Mouse (Mus musculus) WW6 (cell line): ENCODE measurements at regions not wholly inside any gene's neighbourhood (a gene's known extent, or its start where the extent isn't known, plus 50 kb on each side); places are given as distances from the start of the nearest gene placed in this dataset.

Experiments used
- DNase-seq: peaks from one replicate; pipeline ENCODE4 v3.0.0-alpha.2; 2013; ENCODE audit warnings: low read depth, low spot score

GRCm38 (mm10) chr15:56820977-56821579, 656.3 kb downstream of the Slc22a22 start:
- DNase-seq, result no peak

- no peak for DNase-seq
Measured at GRCm38 (mm10) chr15:56820256-56820976, 657.0 kb downstream of the Slc22a22 start.

GRCm38 (mm10) chr15:56818158-56818690, 659.2 kb downstream of the Slc22a22 start:
- no peak for DNase-seq

GRCm38 (mm10) chr15:56817204-56818157, 659.9 kb downstream of the Slc22a22 start:
- DNase-seq, result no peak

DNA sequence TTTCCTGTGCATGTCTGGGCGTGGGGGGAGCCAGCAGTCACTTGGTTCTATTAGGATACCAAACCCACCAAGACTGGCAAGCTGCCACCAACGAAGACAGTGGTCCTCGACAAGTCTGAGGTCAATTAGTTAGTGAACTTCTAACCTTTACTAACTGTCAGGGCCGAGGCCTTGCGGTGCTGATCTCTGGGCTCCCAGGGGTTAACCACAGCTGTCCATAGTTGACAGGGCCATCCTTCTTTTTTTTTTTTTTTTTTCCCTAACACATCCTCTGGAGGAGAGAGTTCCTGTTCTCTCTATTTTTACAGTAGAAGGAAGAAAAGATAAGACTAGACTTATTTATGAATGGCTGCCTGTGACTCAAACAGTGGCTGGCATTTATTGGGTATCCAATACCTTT, 663.5 kb downstream of the Slc22a22 start:
- DNase-seq, result no peak

DNA sequence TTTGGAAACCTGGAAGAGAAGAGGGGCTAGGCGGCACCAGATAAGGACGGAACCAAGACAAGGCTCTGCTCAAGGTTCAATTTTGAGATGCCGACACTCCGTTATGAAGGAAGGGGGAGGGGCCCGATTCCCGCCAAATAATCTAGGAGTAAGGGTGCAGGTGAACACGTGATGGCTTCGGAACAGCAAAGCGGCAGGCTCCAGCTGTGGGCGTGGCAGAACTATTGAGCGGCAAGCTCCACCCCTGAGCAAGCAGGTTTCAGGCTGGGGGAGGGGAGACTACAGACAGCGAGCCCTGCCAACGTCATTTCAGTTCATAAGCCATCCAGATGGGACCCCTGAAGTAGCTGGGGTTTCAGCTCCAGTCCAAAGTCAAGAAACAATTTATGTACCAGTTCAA, 667.3 kb downstream of the Slc22a22 start:
- no peak for DNase-seq

DNA sequence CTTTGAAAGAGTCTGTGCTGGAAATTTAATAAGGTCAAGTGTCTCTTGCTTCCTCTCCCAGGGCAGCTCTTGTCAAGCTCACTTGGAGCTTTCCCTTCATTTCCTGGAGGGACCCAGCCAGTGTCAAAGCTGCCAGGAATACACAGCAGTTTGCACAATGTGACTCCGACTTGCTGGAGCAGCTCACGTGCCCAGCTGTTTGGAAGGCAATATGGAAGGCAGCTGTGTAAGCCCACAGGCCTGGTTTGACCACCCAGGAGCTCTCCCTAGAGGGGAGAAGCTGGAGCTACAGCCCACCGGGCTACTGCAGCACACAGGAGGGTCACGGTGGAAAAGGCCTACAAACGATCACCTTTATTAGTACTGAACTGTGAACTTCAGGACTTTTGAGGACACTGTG, 669.8 kb downstream of the Slc22a22 start:
- DNase-seq, result no peak

- DNase-seq, result no peak
Measured at GRCm38 (mm10) chr15:56801933-56802332, 675.5 kb downstream of the Slc22a22 start.

DNA sequence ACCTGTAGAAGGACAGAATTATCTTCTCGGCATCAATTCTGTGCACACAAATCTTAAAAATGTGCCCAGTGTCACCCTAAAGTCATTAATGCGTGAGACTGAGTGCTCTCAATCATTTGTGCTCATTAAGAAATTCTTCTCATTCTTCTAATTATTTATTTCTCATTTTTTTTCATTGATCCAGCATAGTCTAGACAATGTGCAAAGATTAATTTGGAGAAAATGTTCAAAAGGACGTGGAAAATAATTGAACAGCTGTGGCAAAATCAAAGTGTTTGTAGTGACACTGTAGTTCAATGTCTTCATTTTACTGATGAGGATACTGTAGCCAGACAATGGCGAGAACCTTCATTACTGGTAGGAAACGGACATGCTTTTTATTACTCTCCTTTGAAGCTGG, 702.0 kb downstream of the Slc22a22 start:
- no peak for DNase-seq

DNA sequence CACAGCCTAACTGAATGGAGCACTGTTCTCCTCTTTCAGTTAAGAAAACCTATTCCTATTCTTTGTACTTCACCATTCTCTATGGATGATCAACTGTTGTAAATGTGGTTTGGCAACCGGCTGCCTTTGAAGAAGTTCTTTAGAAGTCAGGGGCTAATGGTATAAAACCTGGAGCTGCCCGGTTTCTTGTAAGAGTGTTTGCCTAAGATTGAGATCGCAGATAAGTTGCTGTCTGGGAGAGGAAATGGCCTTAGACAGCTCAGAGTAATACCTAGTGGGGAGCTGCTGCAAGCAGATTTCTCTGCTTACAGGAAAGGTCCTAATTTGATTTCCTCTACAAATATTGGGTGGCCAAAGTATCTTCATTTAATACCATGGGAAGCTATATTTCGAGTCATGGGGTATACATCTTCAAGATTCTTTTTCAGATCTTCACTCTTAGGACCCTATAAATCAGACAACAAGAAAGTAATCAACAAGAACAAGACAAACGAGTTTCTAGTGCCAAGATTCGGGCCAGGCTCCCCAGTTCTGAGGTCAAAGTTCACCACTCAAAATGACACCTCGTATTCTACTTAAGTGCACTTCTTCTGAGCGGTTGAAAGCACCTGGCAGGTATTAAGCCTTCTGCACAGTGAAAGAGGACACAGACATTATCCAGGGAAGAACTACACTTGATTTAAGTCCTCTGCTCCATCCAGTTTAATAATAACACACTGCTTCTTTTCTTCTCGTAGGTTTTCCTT, 702.6 kb downstream of the Slc22a22 start:
- no peak for DNase-seq

DNA sequence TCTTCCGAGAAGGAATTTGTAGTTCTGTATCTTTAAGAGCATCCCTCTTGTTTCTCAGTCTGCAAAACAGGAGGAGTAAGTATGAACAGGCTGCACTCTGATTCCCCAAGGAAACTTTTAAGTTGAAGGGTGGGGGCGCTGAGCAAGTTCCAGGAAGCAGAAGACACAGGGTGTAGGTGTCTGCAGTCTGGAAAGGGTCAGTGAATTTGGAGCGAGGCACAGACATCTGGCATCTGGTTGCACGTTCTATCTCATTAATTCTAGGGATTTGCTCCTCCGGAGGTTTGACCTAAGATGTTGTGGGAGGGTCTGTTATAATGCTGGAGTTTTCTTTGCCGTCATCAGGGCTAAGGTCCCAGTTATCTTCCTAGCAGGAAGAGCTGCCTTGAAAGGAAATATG, 711.1 kb downstream of the Slc22a22 start:
- no peak for DNase-seq

- DNase-seq, result no peak
Measured at GRCm38 (mm10) chr15:56764957-56765482, 712.4 kb downstream of the Slc22a22 start.

DNA sequence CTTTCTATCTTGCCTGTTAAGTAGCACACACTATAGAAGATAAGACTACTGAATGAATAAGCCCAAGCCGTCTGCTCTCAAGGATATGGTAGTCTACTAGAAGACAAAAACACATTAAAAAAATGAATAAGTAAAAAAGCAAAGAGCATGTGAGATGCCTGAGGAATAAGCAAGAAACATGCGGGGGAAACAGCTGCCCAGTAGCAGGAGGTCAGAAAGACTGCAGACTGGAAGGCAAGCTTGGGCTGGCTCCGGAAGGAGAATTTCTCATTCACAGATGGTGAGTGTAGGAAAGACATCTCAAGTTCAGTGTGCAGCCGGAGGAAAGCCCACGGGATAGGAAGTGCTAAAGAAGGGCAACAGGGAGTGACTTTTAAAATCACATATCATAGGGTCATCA, 713.4 kb downstream of the Slc22a22 start:
- no peak for DNase-seq

GRCm38 (mm10) chr15:56746698-56747097, 730.7 kb downstream of the Slc22a22 start:
- DNase-seq, result no peak

DNA sequence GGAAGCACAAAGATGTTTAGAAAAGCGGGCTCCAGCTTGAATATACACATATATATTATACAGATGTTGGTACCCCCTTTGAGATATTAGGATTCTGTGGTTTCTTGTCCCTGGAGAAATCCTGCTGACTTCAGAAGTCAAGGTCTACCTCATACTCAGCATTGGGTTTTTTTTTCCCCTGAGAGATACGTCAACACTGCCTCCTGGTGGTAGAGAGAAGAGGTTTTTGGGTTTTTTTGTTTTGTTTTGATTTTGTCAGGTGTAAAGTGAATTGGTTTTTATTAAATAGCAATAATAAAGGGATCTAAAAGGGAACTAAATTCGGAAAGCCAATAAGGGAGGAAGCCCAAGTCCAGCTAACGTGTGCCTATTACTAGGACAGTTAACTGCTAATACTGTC, 732.5 kb downstream of the Slc22a22 start:
- no peak for DNase-seq
